Mouse (Mus musculus) cortical plate, adult 2 months (tissue): ENCODE results near the gene Prr7. TPM values are rescaled to one million over a fixed set of nuclear protein-coding genes. Genes with fewer than 3 reads are reported as not detected.

ENCODE experiments used
- H3K27ac ChIP-seq: fragments of 200-500 bp; 2 replicates; pipeline ENCODE4 v1.5.1; 2012; ENCODE audit warnings: low read length, control low read depth, inconsistent platforms; ENCODE audit not compliant: insufficient read depth
- H3K4me1 ChIP-seq: fragments of 200-500 bp; 2 replicates; pipeline ENCODE4 v1.6.1; 2011; ENCODE audit warnings: low read length; ENCODE audit not compliant: control insufficient read depth, insufficient read depth
- H3K4me3 ChIP-seq: fragments of 200-500 bp; 2 replicates; pipeline ENCODE4 v1.5.1; 2011; ENCODE audit warnings: mild to moderate bottlenecking, low read length, control low read depth; ENCODE audit not compliant: insufficient read depth
- CTCF ChIP-seq: fragments of 200-500 bp; IDR thresholded peaks from 2 replicates; pipeline ENCODE4 v1.5.1; 2011; ENCODE audit warnings: mild to moderate bottlenecking, control low read depth, low read length; ENCODE audit not compliant: insufficient read depth; ENCODE audit errors: extremely low read depth
- POLR2A ChIP-seq: fragments of 200-500 bp; IDR thresholded peaks from 2 replicates; pipeline ENCODE4 v1.6.1; 2011; ENCODE audit warnings: mild to moderate bottlenecking, low read length, control low read depth; ENCODE audit not compliant: insufficient read depth; ENCODE audit errors: extremely low read depth
- polyA plus RNA-seq: library from polyadenylated mRNA; depleted of rRNA; stranded (reverse); fragments of >200 nt; gene quantifications from 2 replicates; pipeline ENCODE4 v1.2.3, GENCODE M21; 2012; rRNA removed

The Prr7 gene
- polyA plus RNA-seq, 1 experiment = 73.5 TPM

DNA sequence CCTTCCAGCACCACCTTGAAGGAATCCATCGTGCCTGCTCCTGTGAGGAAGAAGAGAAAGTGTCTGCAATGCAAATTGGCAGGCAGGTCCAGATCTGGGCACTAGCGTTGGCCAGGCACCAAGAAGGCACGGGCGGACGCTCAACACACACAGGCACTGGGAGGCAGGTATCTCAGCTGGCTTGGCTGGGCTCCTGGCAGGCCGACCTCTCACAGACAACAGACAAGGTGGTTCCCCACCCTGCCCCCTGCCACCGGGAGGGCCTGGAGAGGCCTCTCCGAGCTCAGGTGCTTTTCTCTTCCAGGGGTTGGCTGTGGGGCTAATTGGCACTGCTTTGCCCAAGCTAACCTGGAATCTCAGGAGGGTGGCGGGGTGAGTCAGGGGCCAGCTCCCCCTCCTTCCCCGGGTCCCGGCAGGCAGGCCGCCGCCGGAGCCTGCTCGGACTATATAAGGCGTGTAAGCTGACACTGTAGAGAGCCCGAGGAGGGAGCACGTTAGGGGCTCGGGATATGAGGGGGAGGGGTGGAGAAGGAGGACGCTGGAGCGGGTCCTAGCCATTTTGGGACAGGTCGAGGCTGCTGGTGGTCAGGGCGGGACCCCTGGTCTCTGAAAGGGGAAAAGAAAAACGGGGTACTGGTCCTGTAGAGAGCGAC lies 48.4 kb downstream of the Prr7 start:
- H3K4me1 ChIP-seq = peaks cover 5% of the 10 kb centered on the region
- TF ChIP-seq CTCF (no peak), POLR2A (no peak)
- H3K4me3 ChIP-seq = peak overlapping the region; percentile 63
- H3K27ac ChIP-seq = peak overlapping the region; percentile 62

DNA sequence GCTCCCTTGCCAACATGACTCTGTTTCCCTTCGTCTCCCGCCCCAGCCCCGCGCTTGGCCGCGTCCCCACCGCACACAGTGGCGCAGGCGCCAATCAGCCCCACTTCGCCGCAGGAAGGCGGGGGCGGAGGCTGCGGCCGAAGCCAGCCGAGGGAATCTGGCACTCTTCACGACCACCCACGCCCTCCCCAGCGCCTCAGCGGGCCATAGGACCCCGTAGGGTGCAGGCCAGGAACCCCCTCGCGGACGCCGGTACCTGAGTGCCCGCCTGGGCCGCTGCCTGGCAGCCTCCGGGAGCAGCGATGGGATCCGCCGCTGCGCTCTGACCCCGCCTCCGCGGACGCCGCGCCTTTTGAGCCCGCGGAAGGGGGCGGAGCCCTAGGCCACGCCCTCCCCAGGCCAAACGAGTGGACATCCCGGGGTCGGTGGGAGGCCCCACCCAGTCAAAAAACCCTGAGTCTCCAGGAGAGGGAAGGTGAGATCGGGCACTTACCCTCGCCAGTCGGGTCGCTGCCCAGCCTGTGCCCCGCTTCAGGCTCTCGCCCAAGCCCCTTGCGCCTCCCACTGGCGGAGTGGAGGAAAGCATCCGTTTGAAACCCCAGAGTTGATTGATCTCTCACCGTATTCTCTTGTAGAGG lies 49.2 kb downstream of the Prr7 start, which contains the start of gene Pdlim7:
Gene Pdlim7 (minus strand): TSS at position 566 of the 638 bp plus-strand sequence.
- Histone ChIP-seq H3K27ac (peak within 1 kb of the TSS; percentile 86), H3K4me3 (peak within 1 kb of the TSS; percentile 63), H3K4me1 (peaks cover 5% of the 10 kb centered on the region)
- peak; percentile 71 for TF ChIP-seq CTCF
- peak; percentile 84 for TF ChIP-seq POLR2A

DNA sequence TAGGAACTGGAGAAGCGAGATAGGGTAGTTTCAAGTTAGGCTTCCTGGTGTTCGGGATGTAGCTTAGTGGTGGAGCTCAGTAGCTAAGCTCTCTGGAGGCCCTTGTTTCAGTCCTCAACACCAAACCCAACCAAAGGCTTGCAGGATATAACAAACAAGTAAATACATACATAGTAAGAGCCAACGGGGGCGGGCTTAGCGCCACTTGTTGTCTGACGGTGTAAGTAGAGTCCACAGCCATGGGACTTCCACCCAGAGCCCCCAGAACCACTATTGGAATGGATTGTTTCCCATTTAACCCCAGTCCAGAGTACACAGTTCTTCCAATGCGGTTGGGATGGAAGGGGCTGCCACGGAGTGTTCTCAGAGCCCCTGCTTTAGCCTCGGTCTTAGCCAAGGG lies 49.8 kb downstream of the Prr7 start:
- Histone ChIP-seq H3K4me1 (peaks cover 5% of the 10 kb centered on the region; the same call in 1 of the 2 replicates), H3K27ac (no peak overlapping the region), H3K4me3 (peak overlapping the region; percentile 63; the same call in 1 of the 2 replicates)
- no peak for TF ChIP-seq CTCF
- no peak for TF ChIP-seq POLR2A

DNA sequence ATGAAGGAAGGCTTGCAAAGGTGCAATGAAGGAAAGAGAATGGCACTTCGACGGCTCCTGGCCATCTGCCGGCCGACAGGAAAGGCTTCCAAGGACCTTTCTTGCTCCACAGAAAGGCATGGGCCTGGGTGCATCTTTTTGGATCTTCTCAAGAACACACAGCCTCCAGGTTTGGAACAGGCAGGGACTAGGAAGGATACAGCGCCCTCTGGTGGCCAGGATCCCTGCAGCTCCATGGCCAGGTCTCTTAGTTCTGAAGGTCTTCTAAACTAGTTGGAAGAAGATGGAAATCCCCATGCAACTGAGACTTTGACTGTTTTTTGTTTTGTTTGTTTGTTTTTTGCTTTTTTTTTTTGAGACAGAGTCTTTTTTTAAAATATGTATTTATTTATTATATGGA lies 52.9 kb downstream of the Prr7 start:
- TF ChIP-seq CTCF (peak; percentile 92), POLR2A (no peak)
- H3K4me1 ChIP-seq = peaks cover under 1% of the 10 kb centered on the region; the same call in 1 of the 2 replicates
- no peak overlapping the region for H3K4me3 ChIP-seq
- H3K27ac ChIP-seq = no peak overlapping the region

DNA sequence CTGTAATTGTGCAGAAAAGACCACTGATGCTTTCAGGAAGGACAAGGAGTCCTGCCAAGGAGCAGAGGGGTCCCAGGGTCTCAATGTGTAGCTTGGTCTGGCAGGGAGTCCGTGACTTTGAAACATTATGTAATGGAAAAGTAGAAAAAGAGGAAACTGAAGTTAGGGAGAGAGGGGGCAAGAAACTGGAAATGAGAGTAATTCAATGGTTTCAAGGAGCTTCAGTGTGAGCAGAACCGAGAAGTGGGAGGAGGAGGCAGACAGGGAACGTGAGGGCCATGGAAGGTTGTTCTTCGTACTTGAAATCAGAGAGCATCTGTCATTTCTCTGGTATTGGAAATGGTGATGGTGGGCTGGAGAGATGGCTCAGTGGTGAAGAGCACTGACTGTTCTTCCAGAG lies 55.5 kb downstream of the Prr7 start:
- Histone ChIP-seq H3K27ac (no peak overlapping the region), H3K4me1 (no peaks in the 10 kb centered on the region), H3K4me3 (no peak overlapping the region)
- TF ChIP-seq CTCF = no peak
- no peak for TF ChIP-seq POLR2A

DNA sequence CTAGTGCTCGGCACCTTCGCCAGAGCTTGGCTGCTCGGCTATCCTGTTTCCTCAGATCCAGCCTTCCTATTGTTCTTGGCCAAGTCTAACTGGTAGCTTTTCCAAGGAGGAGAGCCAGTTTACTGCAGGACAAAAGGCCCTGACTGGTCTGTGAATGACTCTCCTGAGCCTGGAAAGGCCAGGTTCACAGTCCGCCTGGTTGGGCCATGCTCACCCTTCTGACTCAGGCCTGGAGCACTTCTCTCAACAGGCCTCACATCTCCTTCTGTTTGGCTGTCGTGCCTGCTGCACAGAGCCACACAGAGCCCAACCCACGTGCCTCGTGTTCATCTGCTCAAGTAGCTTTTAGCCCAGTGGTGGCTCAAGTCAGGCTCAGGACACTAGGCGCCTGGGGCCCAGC lies 58.7 kb downstream of the Prr7 start:
- Histone ChIP-seq H3K4me1 (0 out of 2 replicates have a peak, but pooled peaks cover 2% of the 10 kb centered on the region), H3K27ac (no peak overlapping the region), H3K4me3 (no peak overlapping the region)
- TF ChIP-seq POLR2A (no peak), CTCF (no peak)

Other genes starting within 250 kb of the Prr7 start
- 168 and 177 TPM in 2 replicates for gene Prelid1, start 143.8 kb upstream of the Prr7 start, polyA plus RNA-seq
- 148 and 163 TPM in 2 replicates for gene Rab24, start 142.3 kb upstream of the Prr7 start, polyA plus RNA-seq
- gene Mxd3, start 134.4 kb upstream of the Prr7 start, polyA plus RNA-seq = 1.2 and 1.9 TPM in 2 replicates
- 53.0 and 57.0 TPM in 2 replicates for gene Lman2, start 101.5 kb upstream of the Prr7 start, polyA plus RNA-seq
- 40.2 and 44.9 TPM in 2 replicates for gene Rgs14, start 94.5 kb upstream of the Prr7 start, polyA plus RNA-seq
- 0.21 and 0.30 TPM in 2 replicates for gene Slc34a1, start 66.1 kb upstream of the Prr7 start, polyA plus RNA-seq
- gene Pfn3, start 49.0 kb upstream of the Prr7 start, polyA plus RNA-seq = 0.40 and 0.56 TPM in 2 replicates
- gene F12, start 37.5 kb upstream of the Prr7 start, polyA plus RNA-seq = 0.63 and 1.0 TPM in 2 replicates
- gene Grk6, start 19.2 kb upstream of the Prr7 start, polyA plus RNA-seq = 75.3 and 80.1 TPM in 2 replicates
- gene Dbn1, start 23.8 kb downstream of the Prr7 start, polyA plus RNA-seq = 336 and 368 TPM in 2 replicates
- gene Pdlim7, start 49.4 kb downstream of the Prr7 start, polyA plus RNA-seq = 168 and 171 TPM in 2 replicates
- 15.6 and 16.8 TPM in 2 replicates for gene Dok3, start 65.0 kb downstream of the Prr7 start, polyA plus RNA-seq
- 81.1 and 87.4 TPM in 2 replicates for gene Ddx41, start 72.4 kb downstream of the Prr7 start, polyA plus RNA-seq
- 138 and 157 TPM in 2 replicates for gene Fam193b, start 106.9 kb downstream of the Prr7 start, polyA plus RNA-seq
- gene Tmed9, start 109.5 kb downstream of the Prr7 start, polyA plus RNA-seq = 111 and 125 TPM in 2 replicates
- 30.8 and 31.1 TPM in 2 replicates for gene B4galt7, start 135.6 kb downstream of the Prr7 start, polyA plus RNA-seq
- 67.2 and 73.7 TPM in 2 replicates for gene Caml, start 158.7 kb downstream of the Prr7 start, polyA plus RNA-seq
- 44.5 and 48.3 TPM in 2 replicates for gene Ddx46, start 170.8 kb downstream of the Prr7 start, polyA plus RNA-seq
- gene B230219D22Rik, start 228.9 kb downstream of the Prr7 start, polyA plus RNA-seq = 62.5 and 65.3 TPM in 2 replicates